ENCODE assay signal across 9 mouse cellular contexts in genomic region chr3:37704701-37705279, GRCm38 (mm10). TPM values are rescaled to one million over a fixed set of nuclear protein-coding genes. Genes with fewer than 3 reads are reported as not detected.
DNase-seq lines count a peak whose midpoint lies in the region; ATAC-seq and TF ChIP-seq lines count a peak whose summit lies in the region.
"Had no signal": no experiment of that assay in that cellular context is flagged by ENCODE, and none has a peak within 500 bp of the region (broad histone marks: within the 10 kb centered on the region; RNA-seq: fewer than 3 reads in every experiment).

No protein-coding gene starts in this region.

- intact Hi-C loops in left cerebral cortex, adult 2 months (cut with DNase I): no loop called here

- no peak overlapping the region for H3K27ac ChIP-seq in heart, embryonic 14.5 days (replicated peaks in 1 of 2; ENCODE audit: control insufficient read depth in 1 of 2, insufficient read depth in 1 of 2, low read depth in 2 of 2, low read length in 2 of 2)
- no peak overlapping the region for H3K27ac ChIP-seq in liver, embryonic 14.5 days
- no peak overlapping the region for H3K27ac ChIP-seq in left cerebral cortex, adult 2 months
- H3K27ac ChIP-seq: neural tube, embryonic 12.5 days had no signal

- no peak for ATAC-seq in CD4-positive, CD25-positive, alpha-beta regulatory T cell, adult 4 months
- ATAC-seq in heart, embryonic 14.5 days (ENCODE audit: insufficient number of reproducible peaks, insufficient read depth, low FRiP score, low read depth): 0 out of 2 replicates have a peak, but pooled peaks have one; percentile 21
- peak; percentile 55; the same call in 1 of the 2 replicates for ATAC-seq in liver, embryonic 14.5 days (ENCODE audit: insufficient read depth)

- no peak overlapping the region; the same call in 1 of the 2 replicates for H3K4me2 ChIP-seq in heart, embryonic 14.5 days (ENCODE audit: low read length)
- H3K4me2 ChIP-seq in liver, embryonic 14.5 days (ENCODE audit: low read depth): peak overlapping the region; percentile 26; the same call in 1 of the 2 replicates
- H3K4me2 ChIP-seq: neural tube, embryonic 12.5 days had no signal

- peaks cover 4 to 10% of the 10 kb centered on the region in 2 experiments; a peak in 3 of 4 replicates for H3K4me1 ChIP-seq in heart, embryonic 14.5 days (ENCODE audit: control insufficient read depth in 2 of 2, insufficient read depth in 2 of 2, low read length in 2 of 2)
- peaks cover 0 to 6% of the 10 kb centered on the region in 2 experiments; a peak in 3 of 4 replicates for H3K4me1 ChIP-seq in liver, embryonic 14.5 days (replicated peaks; ENCODE audit: control insufficient read depth in 2 of 2, insufficient read depth in 2 of 2, low read length in 1 of 2)
- H3K4me1 ChIP-seq: neural tube, embryonic 12.5 days had no signal

- no peaks in the 10 kb centered on the region for H3K27me3 ChIP-seq in heart, embryonic 14.5 days (ENCODE audit: control insufficient read depth, insufficient read depth, low read length)
- H3K27me3 ChIP-seq in liver, embryonic 14.5 days (ENCODE audit: control insufficient read depth, insufficient read depth, low read length): no peaks in the 10 kb centered on the region
- H3K27me3 ChIP-seq: neural tube, embryonic 12.5 days had no signal

- no peak overlapping the region for H3K4me3 ChIP-seq in heart, embryonic 14.5 days (ENCODE audit: control insufficient read depth in 1 of 2, insufficient read depth in 1 of 2, low read depth in 1 of 2, low read length in 2 of 2)
- no peak overlapping the region for H3K4me3 ChIP-seq in liver, embryonic 14.5 days (ENCODE audit: insufficient read depth in 1 of 2, low read depth in 2 of 2, low read length in 2 of 2)
- no peak overlapping the region for H3K4me3 ChIP-seq in left cerebral cortex, adult 2 months
- H3K4me3 ChIP-seq: neural tube, embryonic 12.5 days had no signal

- DNase-seq in CD4-positive, CD25-positive, alpha-beta regulatory T cell, adult 2 months (ENCODE audit: low read depth, low spot score): peak; percentile 38
- DNase-seq in 3134 (ENCODE audit: extremely low read depth, insufficient read length, low spot score): peak; percentile 34
- no peak for DNase-seq in liver, embryonic 14.5 days (ENCODE audit: low read depth in 3 of 3, low spot score in 3 of 3)
- no peak for DNase-seq in left cerebral cortex, adult 2 months (ENCODE audit: extremely low spot score in 1 of 2, low spot score in 2 of 2)
- DNase-seq in Muller cell, postnatal 12 days (ENCODE audit: inconsistent ontology term): no peak
- no peak for DNase-seq in retina, postnatal 1 day

- no peaks in the 10 kb centered on the region for H3K36me3 ChIP-seq in heart, embryonic 14.5 days (ENCODE audit: control insufficient read depth, insufficient read depth, low read length)
- no peaks in the 10 kb centered on the region for H3K36me3 ChIP-seq in liver, embryonic 14.5 days (replicated peaks; ENCODE audit: control insufficient read depth, insufficient read depth, low read depth)
- H3K36me3 ChIP-seq: neural tube, embryonic 12.5 days had no signal

- 27% methylated on average over 14 of the region's 14 CpGs for WGBS in heart, embryonic 14.5 days
- 20% methylated on average over 14 of the region's 14 CpGs for WGBS in liver, embryonic 14.5 days (ENCODE audit: insufficient replicate concordance)

- no peak for TF ChIP-seq CTCF in liver, embryonic 14.5 days (IDR thresholded peaks at IDR 0.05; ENCODE audit: low read depth)
- no peak for TF ChIP-seq CTCF in left cerebral cortex, adult 2 months (IDR thresholded peaks at IDR 0.05)

- no peak overlapping the region; the same call in 1 of the 2 replicates for H3K9ac ChIP-seq in heart, embryonic 14.5 days (ENCODE audit: low read length)
- no peak overlapping the region for H3K9ac ChIP-seq in liver, embryonic 14.5 days (replicated peaks)
- H3K9ac ChIP-seq: neural tube, embryonic 12.5 days had no signal

- no peaks in the 10 kb centered on the region for H3K9me3 ChIP-seq in heart, embryonic 14.5 days (ENCODE audit: control insufficient read depth, low read length)
- H3K9me3 ChIP-seq in liver, embryonic 14.5 days (ENCODE audit: control insufficient read depth, low read length): no peaks in the 10 kb centered on the region

- no peak for TF ChIP-seq EP300 in liver, embryonic 14.5 days (IDR thresholded peaks at IDR 0.05; ENCODE audit: low read depth)

RNA-seq across cellular contexts. Expression of gene Gm5148, which starts 19.5 kb away (rescaled TPM):
- polyA plus RNA-seq in CD4-positive, CD25-positive, alpha-beta regulatory T cell, adult 4 months (2017; shearing (Covaris generic)): 1 to 10 TPM; 1.9 to 3.1 TPM
- 2.7 and 3.7 TPM in 2 replicates for polyA plus RNA-seq in heart, embryonic 14.5 days (2014; fragmentation: Nextera tagmentation; extraction: Ambion mirVana)
- 1.6 TPM in 2 replicates for polyA plus RNA-seq in liver, embryonic 14.5 days (2012; rRNA removed)
- polyA plus RNA-seq in liver, embryonic 14.5 days (2014; fragmentation: Nextera tagmentation; extraction: Ambion mirVana): 3.0 and 3.5 TPM in 2 replicates
- 1 to 10 TPM; 3.5 to 3.7 TPM for total RNA-seq in left cerebral cortex, adult 2 months (2021)

Comparison
In these comparisons a context has a peak if more than half of its experiments do, and no peak if none do; other contexts are left out.
1. DNase-seq: peak in CD4-positive, CD25-positive, alpha-beta regulatory T cell, adult 2 months (single experiment) and 3134 (single experiment); none in liver, embryonic 14.5 days (0 of 3), left cerebral cortex, adult 2 months (0 of 2), Muller cell, postnatal 12 days (single experiment) and retina, postnatal 1 day (single experiment).